Mouse (Mus musculus): ENCODE measurements around the gene Cyb561. TPM values are rescaled to one million over a fixed set of nuclear protein-coding genes. Genes with fewer than 3 reads are reported as not detected.

Gene Cyb561
- total RNA-seq (2023) = 0.20 TPM in 1 of 2 replicates, not detected in the other

GRCm38 (mm10) chr11:105952911-105953386 is at the start of gene Cyb561:
Gene Cyb561 (minus strand): TSS chr11:105953336.

DNA sequence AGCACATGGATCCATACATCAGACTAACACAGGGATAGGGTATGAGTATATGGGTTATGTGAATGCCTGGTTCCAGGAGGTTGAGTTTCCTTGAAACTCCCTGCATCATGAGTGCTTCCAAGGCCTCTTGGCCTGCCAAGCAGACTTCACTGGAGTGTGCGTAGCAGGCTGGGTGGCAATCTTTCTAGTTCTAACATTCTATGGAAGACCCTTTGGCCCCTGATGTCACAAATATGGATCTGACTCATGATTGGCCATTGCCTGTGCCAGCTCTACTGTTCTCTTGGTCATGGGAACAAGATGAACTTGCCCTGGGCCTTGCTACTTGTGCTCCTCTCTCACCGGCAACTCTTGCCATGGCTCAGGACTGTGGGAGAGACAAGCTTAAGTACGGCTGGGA is 41.2 kb upstream of the Cyb561 start, which contains the start of gene Ace3:
Gene Ace3, plus strand, starts transcription at position 301 of the 400 bp plus-strand sequence.

DNA sequence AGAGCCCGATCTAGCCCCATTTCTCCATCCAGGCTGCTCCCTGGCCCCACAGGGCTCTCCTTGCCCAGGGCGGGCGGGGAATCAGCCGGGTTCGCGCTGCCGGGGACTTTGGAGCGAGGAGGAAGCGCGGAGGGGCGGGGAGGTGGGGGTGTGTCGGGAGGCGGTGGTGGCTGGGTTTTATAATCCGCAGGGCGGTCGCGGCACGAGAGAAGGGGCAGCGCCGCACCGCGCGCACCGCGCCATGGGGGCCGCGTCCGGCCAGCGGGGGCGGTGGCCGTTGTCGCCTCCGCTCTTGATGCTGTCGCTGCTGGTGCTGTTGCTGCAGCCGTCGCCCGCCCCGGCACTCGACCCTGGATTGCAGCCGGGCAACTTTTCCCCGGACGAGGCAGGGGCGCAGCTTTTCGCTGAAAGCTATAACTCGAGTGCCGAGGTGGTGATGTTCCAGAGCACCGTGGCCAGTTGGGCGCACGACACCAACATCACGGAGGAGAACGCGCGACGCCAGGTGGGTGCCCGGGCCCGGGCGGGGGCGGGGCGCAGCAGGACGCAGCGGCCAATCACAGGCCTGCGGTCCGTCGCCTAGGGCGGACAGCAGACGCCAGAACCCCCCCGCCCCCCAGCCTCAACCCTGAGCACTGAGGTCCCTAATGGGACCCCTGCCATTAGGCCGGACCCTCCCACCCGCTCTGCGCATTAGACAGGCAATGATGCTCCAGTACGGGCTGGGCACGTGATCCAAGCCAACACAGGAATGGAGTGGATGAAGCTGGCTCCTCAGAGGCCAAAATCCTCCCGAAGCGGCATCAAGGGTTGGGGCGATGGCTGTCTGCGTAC is 14.8 kb upstream of the Cyb561 start, which contains the start of gene Ace:
Gene Ace, plus strand, starts transcription at position 205 of the 834 bp plus-strand sequence.

Other genes starting within 250 kb of the Cyb561 start
- gene Ace, start 14.6 kb upstream of the Cyb561 start, total RNA-seq (2023) = 0.73 and 2.0 TPM in 2 replicates
- not detected in 2 replicates for gene Ace3, start 41.3 kb upstream of the Cyb561 start, total RNA-seq (2023)
- gene Kcnh6, start 54.8 kb upstream of the Cyb561 start, total RNA-seq (2023) = not detected in 2 replicates
- 43.3 and 48.1 TPM in 2 replicates for gene Dcaf7, start 83.5 kb upstream of the Cyb561 start, total RNA-seq (2023)
- gene Taco1, start 112.7 kb upstream of the Cyb561 start, total RNA-seq (2023) = 3.5 and 4.1 TPM in 2 replicates
- 193 and 212 TPM in 2 replicates for gene Map3k3, start 131.3 kb upstream of the Cyb561 start, total RNA-seq (2023)
- 2.3 and 4.2 TPM in 2 replicates for gene Gm10840, start 207.5 kb upstream of the Cyb561 start, total RNA-seq (2023)
- gene Limd2, start 207.5 kb upstream of the Cyb561 start, total RNA-seq (2023) = 392 and 416 TPM in 2 replicates
- gene Strada, start 248.8 kb upstream of the Cyb561 start, total RNA-seq (2023) = 19.7 and 23.4 TPM in 2 replicates